7 mouse cellular contexts compared by ENCODE assay signal in genomic region chr3:153959035-153959730, GRCm38 (mm10). TPM values are rescaled to one million over a fixed set of nuclear protein-coding genes. Genes with fewer than 3 reads are reported as not detected.
DNase-seq lines count a peak whose midpoint lies in the region; ATAC-seq lines count a peak whose summit lies in the region.

No protein-coding gene starts in this region.

- WGBS in intestine, embryonic 16.5 days, result 90% methylated on average over 1 of the region's 1 CpGs

- no peak overlapping the region for H3K9ac ChIP-seq in intestine, embryonic 16.5 days (ENCODE audit: low read depth, low read length)

- no peak overlapping the region for H3K4me3 ChIP-seq in intestine, embryonic 16.5 days (ENCODE audit: low read length)

- peak; percentile 62 for DNase-seq in layer of hippocampus, adult 9-10 months (ENCODE audit: low spot score)
- no peak for DNase-seq in layer of hippocampus, adult 8-10 months (ENCODE audit: low spot score in 2 of 2)
- DNase-seq in MEL-GATA-1-ER (ENCODE audit: extremely low read depth, low read depth), result peak; percentile 49
- DNase-seq in cerebellum, postnatal 14 days, result peak; percentile 50 to 68
- DNase-seq in testis, postnatal 10 days (ENCODE audit: low spot score), result no peak

- no peaks in the 10 kb centered on the region for H3K4me1 ChIP-seq in intestine, embryonic 16.5 days (ENCODE audit: control insufficient read depth, insufficient read depth, low read length)

- no peaks in the 10 kb centered on the region for H3K27me3 ChIP-seq in intestine, embryonic 16.5 days (replicated peaks; ENCODE audit: control insufficient read depth, insufficient read depth, low read length)

- H3K4me2 ChIP-seq in intestine, embryonic 16.5 days (ENCODE audit: low read depth, low read length), result no peak overlapping the region

- H3K36me3 ChIP-seq in intestine, embryonic 16.5 days (ENCODE audit: control insufficient read depth, insufficient read depth, low read length), result no peaks in the 10 kb centered on the region

- H3K9me3 ChIP-seq in intestine, embryonic 16.5 days (ENCODE audit: control insufficient read depth, low read length), result no peaks in the 10 kb centered on the region

- H3K27ac ChIP-seq in intestine, embryonic 16.5 days (ENCODE audit: low read length), result no peak overlapping the region

- peak; percentile 57 for ATAC-seq in intestine, embryonic 16.5 days
- 0 out of 2 replicates have a peak, but pooled peaks have one; percentile 49 for ATAC-seq in monocyte, adult 5-6 weeks (replicated peaks; ENCODE audit: insufficient number of reproducible peaks, low FRiP score, low TSS enrichment, poor library complexity, severe bottlenecking)

RNA-seq across cellular contexts. Expression of gene Slc44a5, which starts 14.1 kb away (rescaled TPM):
- 10 to 100 TPM; 28.3 to 56.4 (median 43.1) TPM for total RNA-seq in layer of hippocampus, adult 8-10 months (2022)
- polyA plus RNA-seq in intestine, embryonic 16.5 days (2015; fragmentation: Nextera tagmentation; extraction: Ambion mirVana), result 0.56 and 0.59 TPM in 2 replicates
- total RNA-seq in monocyte, adult 5-6 weeks (2017), result not detected in 3 replicates

RNA-seq across cellular contexts. Expression of gene Acadm, which starts 14.8 kb away (rescaled TPM):
- 10 to 100 TPM; 42.0 to 60.0 (median 46.9) TPM for total RNA-seq in layer of hippocampus, adult 8-10 months (2022)
- 146 and 152 TPM in 2 replicates for polyA plus RNA-seq in intestine, embryonic 16.5 days (2015; fragmentation: Nextera tagmentation; extraction: Ambion mirVana)
- 105 to 153 TPM (median 144 TPM) in 3 replicates for total RNA-seq in monocyte, adult 5-6 weeks (2017)

RNA-seq across cellular contexts. Expression of gene Rabggtb, which starts 46.4 kb away (rescaled TPM):
- 10 to 100 TPM; 67.7 to 75.4 (median 69.2) TPM for total RNA-seq in layer of hippocampus, adult 8-10 months (2022)
- polyA plus RNA-seq in intestine, embryonic 16.5 days (2015; fragmentation: Nextera tagmentation; extraction: Ambion mirVana), result 49.4 and 54.2 TPM in 2 replicates
- 66.2 to 71.0 TPM (median 70.0 TPM) in 3 replicates for total RNA-seq in monocyte, adult 5-6 weeks (2017)

RNA-seq across cellular contexts. Expression of gene Msh4, which starts 53.2 kb away (rescaled TPM):
- total RNA-seq in layer of hippocampus, adult 8-10 months (2022), result under 1 TPM in 3 of 4 experiments, not detected in 1; 0.25 to 0.43 (median 0.40) TPM
- polyA plus RNA-seq in intestine, embryonic 16.5 days (2015; fragmentation: Nextera tagmentation; extraction: Ambion mirVana), result 0.06 and 0.07 TPM in 2 replicates
- total RNA-seq in monocyte, adult 5-6 weeks (2017), result 0.19 TPM in 1 of 3 replicates, not detected in the others

Comparison
In these comparisons a context has a peak if more than half of its experiments do, and no peak if none do; other contexts are left out.
1. DNase-seq: peak in layer of hippocampus, adult 9-10 months (single experiment), MEL-GATA-1-ER (single experiment) and cerebellum, postnatal 14 days (2 of 2); none in layer of hippocampus, adult 8-10 months (0 of 2) and testis, postnatal 10 days (single experiment).
2. RNA of gene Slc44a5, which starts 14.1 kb away (total RNA-seq): 28.3 to 56.4 TPM in layer of hippocampus, adult 8-10 months; not detected in monocyte, adult 5-6 weeks; every median in the first group is over 10 times any median in the second.